Mouse (Mus musculus) kidney, postnatal 0 days (tissue): ENCODE data around the gene 1600015I10Rik. TPM values are rescaled to one million over a fixed set of nuclear protein-coding genes. Genes with fewer than 3 reads are reported as not detected.
A peak's percentile ranks its signal among the peaks of the same experiment; 100 is the strongest.

Source experiments
- ATAC-seq: fragments of 200-750 bp; cut with Nextera tagmentation; replicated peaks from 2 replicates; pipeline ENCODE4 v1.8.0; 2017; ENCODE audit warnings: low read depth, moderate number of reproducible peaks, moderate TSS enrichment, moderate library complexity; ENCODE audit not compliant: low FRiP score
- DNase-seq: peaks from one replicate; pipeline ENCODE4 v3.0.0-alpha.2; 2016; ENCODE audit warnings: low spot score
- H3K27ac ChIP-seq: fragments of 300-500 bp; sonication (generic); 2 replicates; pipeline ENCODE4 v1.5.1; 2014; ENCODE audit warnings: mild to moderate bottlenecking
- H3K27me3 ChIP-seq: fragments of 300-500 bp; sonication (generic); 2 replicates; pipeline ENCODE4 v1.6.1; 2014; ENCODE audit warnings: low read length, mixed read lengths; ENCODE audit not compliant: insufficient read depth
- H3K36me3 ChIP-seq: fragments of 300-500 bp; sonication (generic); 2 replicates; pipeline ENCODE4 v1.6.1; 2014; ENCODE audit warnings: low read length, mixed read lengths; ENCODE audit not compliant: insufficient read depth
- H3K4me1 ChIP-seq: fragments of 300-500 bp; sonication (generic); replicated peaks from 2 replicates; pipeline ENCODE4 v1.6.1; 2014; ENCODE audit warnings: antibody characterized with exemption, low read length, mixed read lengths; ENCODE audit not compliant: insufficient read depth
- H3K4me2 ChIP-seq: fragments of 300-500 bp; sonication (generic); 2 replicates; pipeline ENCODE4 v1.6.1; 2014; ENCODE audit warnings: mild to moderate bottlenecking, low read length, moderate library complexity, mixed read lengths
- H3K4me3 ChIP-seq: fragments of 300-500 bp; sonication (generic); replicated peaks from 2 replicates; pipeline ENCODE4 v1.5.1; 2014; ENCODE audit warnings: low read depth, low read length
- H3K9ac ChIP-seq: fragments of 300-500 bp; sonication (generic); 2 replicates; pipeline ENCODE4 v1.6.1; 2014; ENCODE audit warnings: low read depth, low read length
- H3K9me3 ChIP-seq: fragments of 300-500 bp; sonication (generic); replicated peaks from 2 replicates; pipeline ENCODE4 v1.6.1; 2016; ENCODE audit warnings: low read length, inconsistent platforms, mixed read lengths
- CTCF ChIP-seq: IDR thresholded peaks from 2 replicates; pipeline ENCODE4 v1.5.1; 2016; ENCODE audit warnings: antibody characterized with exemption, low read depth, mild to moderate bottlenecking, moderate library complexity
- WGBS: fragments of 180-500 bp; shearing (Covaris S2); extraction: QIAGEN DNeasy Blood & Tissue Kit; methylation state at CpG from one replicate; pipeline ENCODE4 v1.1.7; 2014; 5-methylcytosine and 5-hydroxymethylcytosine counted together
- polyA plus RNA-seq: library from polyadenylated mRNA; unstranded; fragments of >200 nt; fragmentation: Nextera tagmentation; extraction: Ambion mirVana; gene quantifications from 2 replicates; pipeline ENCODE4 v1.2.1, GENCODE M21; 2015

1600015I10Rik gene
- polyA plus RNA-seq, 1 experiment from 2014 or later, result not detected

- Histone ChIP-seq H3K27me3 (no peaks in the 10 kb centered on the region), H3K4me1 (no peaks in the 10 kb centered on the region), H3K4me3 (no peak overlapping the region), H3K36me3 (no peaks in the 10 kb centered on the region), H3K4me2 (no peak overlapping the region), H3K9me3 (no peaks in the 10 kb centered on the region), H3K27ac (no peak overlapping the region), H3K9ac (no peak overlapping the region)
- 84% methylated on average over 2 of the region's 2 CpGs for WGBS
- no peak for TF ChIP-seq CTCF
- DNase-seq (no peak), ATAC-seq (peak; percentile 91)
These were observed 16.1 kb upstream of the 1600015I10Rik start for GRCm38 (mm10) chr6:48913587-48913986.

DNA sequence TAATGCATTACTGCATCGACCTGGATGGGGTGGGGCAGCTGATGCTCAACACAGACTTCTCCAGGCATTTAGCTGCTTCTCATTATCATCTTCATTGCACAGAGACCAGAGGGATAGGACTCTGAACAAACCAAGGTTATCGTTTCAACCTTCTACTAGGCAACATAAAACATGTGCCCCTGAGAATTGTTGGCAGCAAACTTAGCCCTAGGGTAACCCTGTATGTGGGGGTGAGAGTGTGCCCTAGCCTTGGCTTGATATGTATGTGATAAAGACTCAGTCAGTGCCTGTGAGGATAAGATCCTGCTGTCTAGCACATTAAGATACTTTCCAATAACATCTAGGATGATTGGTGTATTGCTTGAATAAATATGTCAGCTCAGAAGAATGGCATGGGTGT lies 19.9 kb downstream of the 1600015I10Rik start:
- Histone ChIP-seq H3K9ac (no peak overlapping the region), H3K4me3 (no peak overlapping the region), H3K9me3 (no peaks in the 10 kb centered on the region), H3K4me2 (no peak overlapping the region), H3K36me3 (no peaks in the 10 kb centered on the region), H3K27me3 (no peaks in the 10 kb centered on the region), H3K27ac (no peak overlapping the region), H3K4me1 (no peaks in the 10 kb centered on the region)
- WGBS, result 73% methylated on average over 2 of the region's 2 CpGs
- ATAC-seq (no peak), DNase-seq (no peak)
- no peak for TF ChIP-seq CTCF

GRCm38 (mm10) chr6:48950676-48951075 lies 21.0 kb downstream of the 1600015I10Rik start:
- DNase-seq, result no peak
- WGBS, result 89% methylated on average over 5 of the region's 5 CpGs
- H3K36me3 ChIP-seq, result no peaks in the 10 kb centered on the region

DNA sequence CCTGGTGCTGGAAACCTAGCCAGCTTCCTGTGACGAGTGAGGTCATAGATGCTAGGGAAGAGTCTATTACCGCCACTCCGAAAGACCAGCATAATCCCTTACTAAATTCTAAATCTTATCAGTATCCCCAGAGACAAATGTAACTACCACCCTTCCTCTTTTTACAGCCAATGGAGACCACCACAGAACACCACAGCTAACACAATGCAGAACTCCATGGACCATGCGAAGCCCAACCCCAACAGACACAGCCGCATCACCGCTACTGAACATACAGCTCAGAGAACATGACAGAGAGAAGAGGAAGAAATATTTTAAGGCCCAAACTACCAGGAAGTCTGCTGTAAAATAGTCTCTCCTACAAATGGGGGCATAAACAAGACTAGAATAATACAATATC lies 21.9 kb downstream of the 1600015I10Rik start:
- WGBS, result 90% methylated on average over 6 of the region's 6 CpGs
- Histone ChIP-seq H3K4me3 (no peak overlapping the region), H3K36me3 (no peaks in the 10 kb centered on the region), H3K4me1 (no peaks in the 10 kb centered on the region), H3K4me2 (no peak overlapping the region), H3K9ac (no peak overlapping the region), H3K27ac (no peak overlapping the region), H3K27me3 (no peaks in the 10 kb centered on the region), H3K9me3 (no peaks in the 10 kb centered on the region)
- TF ChIP-seq CTCF, result no peak
- ATAC-seq (no peak), DNase-seq (no peak)

More at GRCm38 (mm10) chr6:48950676-48951075, 21.0 kb downstream of the 1600015I10Rik start:
- Histone ChIP-seq H3K4me1 (no peaks in the 10 kb centered on the region), H3K9me3 (no peaks in the 10 kb centered on the region), H3K27me3 (no peaks in the 10 kb centered on the region), H3K4me3 (no peak overlapping the region), H3K27ac (no peak overlapping the region), H3K4me2 (no peak overlapping the region), H3K9ac (no peak overlapping the region)
- TF ChIP-seq CTCF, result no peak
- ATAC-seq, result no peak

DNA sequence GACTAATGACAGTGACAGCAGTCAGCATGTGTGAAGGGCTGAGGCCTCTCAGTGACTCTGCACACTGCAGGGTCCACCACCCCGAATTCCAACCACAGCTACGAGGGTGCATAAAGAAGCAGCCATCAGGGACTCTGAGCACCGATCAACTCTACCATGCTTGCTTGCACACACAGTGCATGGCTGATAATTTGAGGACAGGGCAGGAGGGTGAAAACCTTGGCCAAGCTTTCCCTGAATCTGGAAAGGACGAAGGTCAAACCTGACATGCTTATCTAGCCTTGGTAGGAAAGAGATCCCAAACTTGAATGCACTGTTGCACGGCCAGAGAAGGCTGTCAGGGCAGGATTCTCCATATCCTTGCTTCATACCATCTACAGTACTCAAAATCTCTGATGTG lies 23.5 kb downstream of the 1600015I10Rik start:
- H3K4me1 ChIP-seq, result no peaks in the 10 kb centered on the region
- 78% methylated on average over 5 of the region's 5 CpGs for WGBS
- DNase-seq (no peak), ATAC-seq (no peak)
- no peaks in the 10 kb centered on the region for H3K9me3 ChIP-seq
- H3K36me3 ChIP-seq, result no peaks in the 10 kb centered on the region
- H3K27ac ChIP-seq, result no peak overlapping the region
- H3K27me3 ChIP-seq, result no peaks in the 10 kb centered on the region
- no peak overlapping the region for H3K4me3 ChIP-seq
- H3K4me2 ChIP-seq, result no peak overlapping the region
- no peak for TF ChIP-seq CTCF
- H3K9ac ChIP-seq, result no peak overlapping the region

GRCm38 (mm10) chr6:48954211-48954610 lies 24.5 kb downstream of the 1600015I10Rik start:
- ATAC-seq (no peak), DNase-seq (no peak)
- no peaks in the 10 kb centered on the region for H3K9me3 ChIP-seq
- no peaks in the 10 kb centered on the region for H3K27me3 ChIP-seq
- no peak overlapping the region for H3K4me3 ChIP-seq
- no peak overlapping the region for H3K4me2 ChIP-seq
- no peak for TF ChIP-seq CTCF
- no peak overlapping the region for H3K27ac ChIP-seq
- no peaks in the 10 kb centered on the region for H3K36me3 ChIP-seq
- no peaks in the 10 kb centered on the region for H3K4me1 ChIP-seq
- no peak overlapping the region for H3K9ac ChIP-seq
- 86% methylated on average over 5 of the region's 5 CpGs for WGBS

GRCm38 (mm10) chr6:48954946-48955345 lies 25.3 kb downstream of the 1600015I10Rik start:
- Histone ChIP-seq H3K4me2 (no peak overlapping the region), H3K36me3 (no peaks in the 10 kb centered on the region), H3K27ac (no peak overlapping the region), H3K4me3 (no peak overlapping the region), H3K4me1 (no peaks in the 10 kb centered on the region), H3K9me3 (no peaks in the 10 kb centered on the region), H3K9ac (no peak overlapping the region), H3K27me3 (no peaks in the 10 kb centered on the region)
- DNase-seq (peak; percentile 81), ATAC-seq (peak; percentile 68)
- peak; percentile 85 for TF ChIP-seq CTCF
- WGBS, result 18% methylated on average over 1 of the region's 1 CpGs
